Mouse (Mus musculus) MEL (cell line): ENCODE data around the gene Ppp2r3c. TPM values are rescaled to one million over a fixed set of nuclear protein-coding genes. Genes with fewer than 3 reads are reported as not detected.

Experiments used
- DNase-seq: peaks from one replicate; pipeline ENCODE4 v3.0.0; 2011; ENCODE audit warnings: low read depth, low spot score
- H3K27ac ChIP-seq: 2 replicates; pipeline ENCODE4 v1.5.1; 2012; ENCODE audit warnings: low read depth, mild to moderate bottlenecking, control low read depth, low read length, moderate library complexity; ENCODE audit not compliant: control insufficient read depth
- H3K27me3 ChIP-seq, 2 experiments: fragments of 150-350 bp in 1 of 2; sonication (generic) in 1 of 2; 2 replicates each; pipeline ENCODE4 v1.6.1; 2012; ENCODE audit warnings: low read length in 2 of 2, mild to moderate bottlenecking in 2 of 2, improper control_type of control experiment in 1 of 2, moderate library complexity in 1 of 2; ENCODE audit not compliant: insufficient read depth in 2 of 2, control insufficient read depth in 1 of 2
- H3K36me3 ChIP-seq, 2 experiments: 2 replicates each; pipeline ENCODE4 v1.6.1; 2012 to 2014; ENCODE audit warnings: low read length in 2 of 2, improper control_type of control experiment in 1 of 2, inconsistent platforms in 1 of 2, mild to moderate bottlenecking in 1 of 2; ENCODE audit not compliant: insufficient read depth in 2 of 2, control insufficient read depth in 1 of 2
- H3K4me1 ChIP-seq, 2 experiments: fragments of 150-350 bp in 1 of 2; sonication (generic) in 1 of 2; 2 replicates each; pipeline ENCODE4 v1.6.1; 2012; ENCODE audit warnings: low read length in 2 of 2, improper control_type of control experiment in 1 of 2, mild to moderate bottlenecking in 1 of 2; ENCODE audit not compliant: insufficient read depth in 2 of 2, control insufficient read depth in 1 of 2
- H3K4me3 ChIP-seq, 2 experiments: fragments of 150-350 bp in 1 of 2; sonication (generic) in 1 of 2; 2 replicates each; pipeline ENCODE4 v1.5.1; 2012; ENCODE audit warnings: low read depth in 2 of 2, low read length in 2 of 2, mild to moderate bottlenecking in 2 of 2, moderate library complexity in 2 of 2, control low read depth in 1 of 2, improper control_type of control experiment in 1 of 2; ENCODE audit not compliant: control insufficient read depth in 1 of 2, insufficient read depth in 1 of 2
- H3K79me2 ChIP-seq: 2 replicates; pipeline ENCODE4 v1.6.1; 2012; ENCODE audit warnings: mild to moderate bottlenecking, low read length, moderate library complexity; ENCODE audit not compliant: control insufficient read depth, poor library complexity, insufficient read depth
- H3K9ac ChIP-seq: 2 replicates; pipeline ENCODE4 v1.6.1; 2012; ENCODE audit warnings: low read depth, mild to moderate bottlenecking, control low read depth, low read length, moderate library complexity; ENCODE audit not compliant: control insufficient read depth, poor library complexity, severe bottlenecking
- H3K9me3 ChIP-seq: fragments of 150-350 bp; sonication (generic); replicated peaks from 2 replicates; pipeline ENCODE4 v1.6.1; 2012; ENCODE audit warnings: mild to moderate bottlenecking, low read length, improper control_type of control experiment, moderate library complexity; ENCODE audit not compliant: insufficient read depth
- CHD1 ChIP-seq: IDR thresholded peaks from 2 replicates; pipeline ENCODE4 v1.6.1; 2012; ENCODE audit warnings: low read depth, mild to moderate bottlenecking, inconsistent platforms, low read length, improper control_type of control experiment
- CTCF ChIP-seq, 3 experiments: IDR thresholded peaks in 2 of 3; conservative IDR thresholded peaks in 1 of 3; 2 replicates each; pipeline ENCODE4 v1.5.1; 2011 to 2012; ENCODE audit warnings: low read length in 3 of 3, low read depth in 2 of 3, mild to moderate bottlenecking in 2 of 3, improper control_type of control experiment in 1 of 3, inconsistent platforms in 1 of 3, mixed read lengths in 1 of 3, moderate library complexity in 1 of 3; ENCODE audit not compliant: control insufficient read depth in 1 of 3, insufficient read depth in 1 of 3, poor library complexity in 1 of 3, severe bottlenecking in 1 of 3
- E2F4 ChIP-seq: IDR thresholded peaks from 2 replicates; pipeline ENCODE4 v1.6.1; 2011; ENCODE audit warnings: low read depth, low read length, improper control_type of control experiment, borderline replicate concordance
- GABPA ChIP-seq: IDR thresholded peaks from 2 replicates; pipeline ENCODE4 v1.6.1; 2012; ENCODE audit warnings: low read depth, mild to moderate bottlenecking, inconsistent platforms, low read length, improper control_type of control experiment, moderate library complexity
- GATA1 ChIP-seq: IDR thresholded peaks from 2 replicates; pipeline ENCODE4 v1.6.1; 2011; ENCODE audit warnings: low read depth, low read length, improper control_type of control experiment
- HCFC1 ChIP-seq: IDR thresholded peaks from 2 replicates; pipeline ENCODE4 v1.6.1; 2012; ENCODE audit warnings: low read depth, mild to moderate bottlenecking, inconsistent platforms, low read length, improper control_type of control experiment, moderate library complexity
- KAT2A ChIP-seq: conservative IDR thresholded peaks from 2 replicates; pipeline ENCODE4 v1.6.1; 2012; ENCODE audit warnings: low read depth, low read length, improper control_type of control experiment, inconsistent platforms
- MAFK ChIP-seq: IDR thresholded peaks from 2 replicates; pipeline ENCODE4 v1.6.1; 2011; ENCODE audit warnings: low read depth, mild to moderate bottlenecking, low read length, improper control_type of control experiment, borderline replicate concordance
- MAX ChIP-seq: IDR thresholded peaks from 2 replicates; pipeline ENCODE4 v1.6.1; 2011; ENCODE audit warnings: low read length, improper control_type of control experiment
- MAZ ChIP-seq: IDR thresholded peaks from 2 replicates; pipeline ENCODE4 v1.6.1; 2012; ENCODE audit warnings: low read depth, mild to moderate bottlenecking, inconsistent platforms, low read length, improper control_type of control experiment
- MYB ChIP-seq: IDR thresholded peaks from 2 replicates; pipeline ENCODE4 v1.6.1; 2011; ENCODE audit warnings: mild to moderate bottlenecking, low read depth, low read length, improper control_type of control experiment
- MYC ChIP-seq: IDR thresholded peaks from 2 replicates; pipeline ENCODE4 v1.6.1; 2011; ENCODE audit warnings: low read depth, mild to moderate bottlenecking, low read length, improper control_type of control experiment, moderate library complexity
- NRF1 ChIP-seq: IDR thresholded peaks from 2 replicates; pipeline ENCODE4 v1.6.1; 2014; ENCODE audit warnings: low read depth, mild to moderate bottlenecking, inconsistent platforms, low read length, improper control_type of control experiment, moderate library complexity; ENCODE audit not compliant: poor library complexity, insufficient read depth, severe bottlenecking
- POLR2A ChIP-seq, 2 experiments: IDR thresholded peaks; 2 replicates each; pipeline ENCODE4 v1.6.1; 2011 to 2012; ENCODE audit warnings: low read length in 2 of 2, mild to moderate bottlenecking in 2 of 2, control low read depth in 1 of 2, improper control_type of control experiment in 1 of 2, low read depth in 1 of 2, moderate library complexity in 1 of 2; ENCODE audit not compliant: control insufficient read depth in 1 of 2, insufficient read depth in 1 of 2, poor library complexity in 1 of 2
- RAD21 ChIP-seq: IDR thresholded peaks from 2 replicates; pipeline ENCODE4 v1.6.1; 2011; ENCODE audit warnings: mild to moderate bottlenecking, low read depth, low read length, improper control_type of control experiment
- SIN3A ChIP-seq: IDR thresholded peaks from 2 replicates; pipeline ENCODE4 v1.6.1; 2012; ENCODE audit warnings: low read length, improper control_type of control experiment, inconsistent platforms
- SMC3 ChIP-seq: IDR thresholded peaks from 2 replicates; pipeline ENCODE4 v1.6.1; 2011; ENCODE audit warnings: low read depth, low read length, improper control_type of control experiment
- TAL1 ChIP-seq: IDR thresholded peaks from 2 replicates; pipeline ENCODE4 v1.6.1; 2012; ENCODE audit warnings: mild to moderate bottlenecking, inconsistent platforms, low read length, moderate library complexity, mixed read lengths
- TCF12 ChIP-seq: IDR thresholded peaks from 2 replicates; pipeline ENCODE4 v1.6.1; 2014; ENCODE audit warnings: low read depth, mild to moderate bottlenecking, inconsistent platforms, low read length, improper control_type of control experiment, moderate library complexity
- UBTF ChIP-seq: IDR thresholded peaks from 2 replicates; pipeline ENCODE4 v1.6.1; 2012; ENCODE audit warnings: low read depth, mild to moderate bottlenecking, inconsistent platforms, low read length, improper control_type of control experiment, moderate library complexity, borderline replicate concordance; ENCODE audit not compliant: insufficient read depth
- USF1 ChIP-seq: IDR thresholded peaks from 2 replicates; pipeline ENCODE4 v1.6.1; 2014; ENCODE audit warnings: low read depth, mild to moderate bottlenecking, inconsistent platforms, low read length, improper control_type of control experiment, moderate library complexity
- USF2 ChIP-seq, 2 experiments: IDR thresholded peaks; 2 replicates each; pipeline ENCODE4 v1.6.1; 2011 to 2012; ENCODE audit warnings: improper control_type of control experiment in 2 of 2, low read length in 2 of 2, borderline replicate concordance in 1 of 2, inconsistent platforms in 1 of 2, low read depth in 1 of 2, mild to moderate bottlenecking in 1 of 2; ENCODE audit not compliant: insufficient read depth in 1 of 2
- ZC3H11A ChIP-seq: IDR thresholded peaks from 2 replicates; pipeline ENCODE4 v1.6.1; 2012; ENCODE audit warnings: low read depth, mild to moderate bottlenecking, inconsistent platforms, low read length, improper control_type of control experiment
- ZKSCAN1 ChIP-seq: IDR thresholded peaks from 2 replicates; pipeline ENCODE4 v1.6.1; 2012; ENCODE audit warnings: low read depth, mild to moderate bottlenecking, inconsistent platforms, low read length, improper control_type of control experiment, moderate library complexity
- ZMIZ1 ChIP-seq: IDR thresholded peaks from 2 replicates; pipeline ENCODE4 v1.6.1; 2012; ENCODE audit warnings: low read depth, mild to moderate bottlenecking, inconsistent platforms, low read length, improper control_type of control experiment, moderate library complexity
- ZNF384 ChIP-seq: IDR thresholded peaks from 2 replicates; pipeline ENCODE4 v1.6.1; 2012; ENCODE audit warnings: low read depth, mild to moderate bottlenecking, inconsistent platforms, low read length, improper control_type of control experiment
- polyA plus RNA-seq, 2 experiments: library from polyadenylated mRNA; stranded (reverse) in 1 of 2; unstranded in 1 of 2; fragments of >175 nt in 1 of 2; fragments of >200 nt in 1 of 2; gene quantifications; 2 replicates each; pipeline versions ENCODE4 v1.2.1 to v1.2.4; 2012; ENCODE audit warnings: low replicate concordance in 2 of 2, low read depth in 1 of 2; ENCODE audit not compliant: insufficient read length in 2 of 2, insufficient read depth in 1 of 2, missing spikeins in 1 of 2
- total RNA-seq: library from RNA; depleted of rRNA; stranded (reverse); fragments of 300-350 nt; gene quantifications from 2 replicates; pipeline ENCODE4 v1.2.3, GENCODE M21; 2012

The Ppp2r3c gene
- total and polyA plus RNA-seq, 3 experiments, result 12.3 to 12.6 TPM; not detected in 1

DNA sequence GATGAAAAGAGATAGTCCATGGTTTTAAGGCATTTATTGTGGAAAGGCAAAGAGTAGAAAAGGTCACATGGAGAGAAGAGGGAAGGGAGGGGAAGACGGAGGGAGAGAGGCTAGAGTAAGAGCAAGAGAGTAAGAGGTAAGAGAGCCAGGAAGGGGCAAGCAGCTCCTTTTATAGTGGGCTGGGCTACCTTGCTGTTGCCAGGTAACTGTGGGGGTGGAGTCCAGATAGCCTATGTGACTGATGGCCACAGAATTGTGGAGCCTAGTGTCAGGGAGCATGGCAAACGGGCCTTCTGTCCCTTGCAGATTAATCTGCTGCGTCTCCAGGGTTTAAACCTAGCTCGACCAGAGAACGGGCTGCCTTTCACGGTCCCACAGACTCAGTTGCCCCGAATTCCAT lies 9.0 kb upstream of the Ppp2r3c start:
- Histone ChIP-seq H3K4me1 (peaks cover 0 to 4% of the 10 kb centered on the region in 2 experiments; a peak in 2 of 4 replicates), H3K36me3 (peaks cover 0 to 4% of the 10 kb centered on the region in 2 experiments; a peak in 2 of 4 replicates), H3K27ac (no peak overlapping the region)
- TF ChIP-seq MYC, result no peak
- no peak for TF ChIP-seq E2F4
- no peak for TF ChIP-seq KAT2A
- no peak for TF ChIP-seq ZKSCAN1
- TF ChIP-seq ZMIZ1, result no peak
- no peak for TF ChIP-seq UBTF
- TF ChIP-seq HCFC1, result no peak
- TF ChIP-seq USF2 (IDR thresholded peaks at IDR 0.05; ENCODE audit: borderline replicate concordance in 1 of 2, insufficient read depth in 1 of 2, low read depth in 1 of 2, low read length in 2 of 2), result no peak
- TF ChIP-seq SMC3, result no peak
- TF ChIP-seq ZC3H11A, result no peak
- no peak for TF ChIP-seq MAZ
- TF ChIP-seq POLR2A (IDR thresholded peaks at IDR 0.05; ENCODE audit: control insufficient read depth in 1 of 2, insufficient read depth in 1 of 2, low read depth in 1 of 2, low read length in 2 of 2, poor library complexity in 1 of 2), result no peak
- TF ChIP-seq GABPA, result no peak
- no peak for TF ChIP-seq NRF1
- TF ChIP-seq TCF12, result no peak
- TF ChIP-seq MAX, result no peak
- no peak for TF ChIP-seq ZNF384
- no peak for TF ChIP-seq RAD21
- no peak for TF ChIP-seq SIN3A
- TF ChIP-seq, all 39 proteins: peak for 0
- Histone ChIP-seq H3K4me3 (no peak overlapping the region), H3K79me2 (no peaks in the 10 kb centered on the region), H3K9ac (no peak overlapping the region), H3K9me3 (no peaks in the 10 kb centered on the region), H3K27me3 (no peaks in the 10 kb centered on the region)
- no peak for DNase-seq

DNA sequence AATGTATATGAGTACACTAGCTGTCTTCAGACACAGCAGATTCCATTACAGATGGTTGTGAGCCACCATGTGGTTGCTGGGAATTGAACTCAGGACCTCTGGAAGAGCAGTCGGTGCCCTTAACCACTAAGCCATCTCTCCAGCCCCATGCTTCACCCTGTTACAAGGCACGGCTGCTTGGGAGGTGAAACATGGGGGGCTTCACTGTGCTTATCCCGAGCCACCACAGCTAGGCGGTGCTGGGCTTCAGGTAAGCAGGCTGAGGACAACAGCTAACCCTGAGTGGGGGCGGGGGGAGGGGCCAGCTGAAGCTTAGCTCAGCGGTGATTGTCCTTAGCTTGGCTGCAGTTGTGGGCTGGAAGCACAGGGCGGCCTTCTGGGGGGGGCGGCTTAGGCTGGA lies 6.7 kb upstream of the Ppp2r3c start:
- no peak overlapping the region for H3K27ac ChIP-seq
- no peak overlapping the region for H3K9ac ChIP-seq
- H3K4me1 ChIP-seq, result no peaks in the 10 kb centered on the region
- no peaks in the 10 kb centered on the region for H3K27me3 ChIP-seq
- H3K4me3 ChIP-seq, result no peak overlapping the region
- no peaks in the 10 kb centered on the region for H3K9me3 ChIP-seq
- TF ChIP-seq E2F4 (no peak), CTCF (IDR thresholded peaks at IDR 0.05 in 2 of 3, conservative IDR thresholded peaks at IDR 0.05 in 1 of 3; ENCODE audit: control insufficient read depth in 1 of 3, insufficient read depth in 1 of 3, low read depth in 2 of 3, low read length in 3 of 3, poor library complexity in 1 of 3, severe bottlenecking in 1 of 3) (no peak), MYC (no peak), KAT2A (no peak), GATA1 (no peak), ZKSCAN1 (no peak), MAZ (no peak), TAL1 (no peak), ZNF384 (no peak), MYB (no peak), HCFC1 (no peak), USF1 (no peak), MAFK (no peak), POLR2A (IDR thresholded peaks at IDR 0.05; ENCODE audit: control insufficient read depth in 1 of 2, insufficient read depth in 1 of 2, low read depth in 1 of 2, low read length in 2 of 2, poor library complexity in 1 of 2) (no peak), CHD1 (no peak)
- no peak for DNase-seq
- peaks cover 0 to 4% of the 10 kb centered on the region in 2 experiments; a peak in 2 of 4 replicates for H3K36me3 ChIP-seq
- no peaks in the 10 kb centered on the region; the same call in 1 of the 2 replicates for H3K79me2 ChIP-seq
